16 mouse cellular contexts compared by ENCODE assay signal in the genomic region with DNA sequence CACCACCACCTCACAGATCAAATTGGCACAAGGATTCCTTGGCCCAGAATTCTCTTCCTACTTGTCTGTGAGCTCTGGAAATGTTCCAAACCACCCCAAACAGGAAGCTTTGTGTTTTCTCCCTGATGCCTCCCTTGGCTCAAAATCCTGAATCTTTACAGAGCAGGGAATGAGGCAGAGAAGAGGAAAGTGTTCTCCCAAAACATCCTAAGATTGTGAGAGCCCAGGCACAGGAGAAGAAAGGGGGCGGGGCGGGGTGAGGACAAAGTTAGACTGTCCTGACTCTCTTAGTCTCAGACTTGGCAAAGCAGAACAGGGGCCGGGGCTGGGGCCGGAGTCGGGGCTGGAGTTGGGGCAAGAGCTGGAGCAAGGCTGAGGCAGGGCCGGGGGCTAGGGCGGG. TPM values are rescaled to one million over a fixed set of nuclear protein-coding genes. Genes with fewer than 3 reads are reported as not detected.
DNase-seq lines count a peak whose midpoint lies in the region; ATAC-seq and TF ChIP-seq lines count a peak whose summit lies in the region.
"Had no signal": no experiment of that assay in that cellular context is flagged by ENCODE, and none has a peak within 500 bp of the region (broad histone marks: within the 10 kb centered on the region; RNA-seq: fewer than 3 reads in every experiment).

No protein-coding gene starts in this region.

- no peak overlapping the region for H3K27ac ChIP-seq in heart, embryonic 13.5 days (replicated peaks)
- no peak overlapping the region for H3K27ac ChIP-seq in midbrain, postnatal 0 days (ENCODE audit: low read depth, low read length)
- H3K27ac ChIP-seq in midbrain, embryonic 14.5 days (replicated peaks; ENCODE audit: low read depth, low read length), result no peak overlapping the region
- H3K27ac ChIP-seq in liver, postnatal 0 days (ENCODE audit: low read depth), result no peak overlapping the region
- H3K27ac ChIP-seq in midbrain, embryonic 13.5 days, result no peak overlapping the region
- H3K27ac ChIP-seq: embryonic facial prominence, embryonic 12.5 days; forebrain, embryonic 10.5 days had no signal

- no peak for DNase-seq in heart, postnatal 25 days (ENCODE audit: low spot score)
- DNase-seq in midbrain, postnatal 0 days (ENCODE audit: low spot score), result peak; percentile 24
- no peak for DNase-seq in midbrain, embryonic 14.5 days
- DNase-seq in brain, embryonic 14.5 days (ENCODE audit: low read depth), result peak; percentile 41
- peak; percentile 73 for DNase-seq in lung, postnatal 36 days
- no peak for DNase-seq in liver, postnatal 0 days
- DNase-seq: cerebellum, adult 11 months; cerebellum, postnatal 36 days; layer of hippocampus, adult 9-11 months; thymus, adult 2 months had no signal

- ATAC-seq in heart, embryonic 13.5 days (ENCODE audit: extremely low read depth, insufficient number of reproducible peaks, low FRiP score, low TSS enrichment), result no peak
- ATAC-seq in midbrain, postnatal 0 days (ENCODE audit: low FRiP score), result no peak
- no peak for ATAC-seq in midbrain, embryonic 14.5 days (ENCODE audit: low FRiP score, low TSS enrichment)
- ATAC-seq in liver, postnatal 0 days, result no peak
- no peak for ATAC-seq in midbrain, embryonic 13.5 days

- intact Hi-C loops in heart, postnatal 25 days (cut with DNase I), result loop anchor here (5.0 kb wide), 3 partner anchors 64 to 454 kb away; a partner anchor contains a TSS

- 61% methylated on average over 7 of the region's 7 CpGs for WGBS in heart, embryonic 13.5 days
- 70% methylated on average over 7 of the region's 7 CpGs for WGBS in midbrain, postnatal 0 days
- WGBS in midbrain, embryonic 14.5 days, result 76% methylated on average over 7 of the region's 7 CpGs
- WGBS in liver, postnatal 0 days (ENCODE audit: insufficient replicate concordance), result 68% methylated on average over 7 of the region's 7 CpGs
- WGBS in midbrain, embryonic 13.5 days, result 83% methylated on average over 7 of the region's 7 CpGs

- H3K4me1 ChIP-seq in heart, embryonic 13.5 days, result peaks cover 6% of the 10 kb centered on the region
- H3K4me1 ChIP-seq in midbrain, postnatal 0 days (ENCODE audit: insufficient read depth, low read length), result no peaks in the 10 kb centered on the region
- H3K4me1 ChIP-seq in midbrain, embryonic 14.5 days (ENCODE audit: control insufficient read depth, insufficient read depth, low read length), result peaks cover 5% of the 10 kb centered on the region; the same call in 1 of the 2 replicates
- peaks cover 7% of the 10 kb centered on the region; the same call in 1 of the 2 replicates for H3K4me1 ChIP-seq in liver, postnatal 0 days (ENCODE audit: insufficient read depth)
- H3K4me1 ChIP-seq in midbrain, embryonic 13.5 days (replicated peaks), result peaks cover 6% of the 10 kb centered on the region
- H3K4me1 ChIP-seq: embryonic facial prominence, embryonic 12.5 days had no signal

- H3K27me3 ChIP-seq in heart, embryonic 13.5 days (replicated peaks), result no peaks in the 10 kb centered on the region
- no peaks in the 10 kb centered on the region for H3K27me3 ChIP-seq in midbrain, postnatal 0 days (ENCODE audit: insufficient read depth, low read length)
- no peaks in the 10 kb centered on the region for H3K27me3 ChIP-seq in midbrain, embryonic 14.5 days (ENCODE audit: control insufficient read depth, insufficient read depth, low read length)
- no peaks in the 10 kb centered on the region for H3K27me3 ChIP-seq in liver, postnatal 0 days (ENCODE audit: insufficient read depth, low read length)
- no peaks in the 10 kb centered on the region for H3K27me3 ChIP-seq in midbrain, embryonic 13.5 days
- H3K27me3 ChIP-seq: embryonic facial prominence, embryonic 12.5 days had no signal

- TF ChIP-seq POLR2A in brain, embryonic 14.5 days (IDR thresholded peaks at IDR 0.05; ENCODE audit: borderline replicate concordance, extremely low read depth, insufficient read depth, insufficient read length, poor library complexity, severe bottlenecking), result no peak

- no peak overlapping the region for H3K4me2 ChIP-seq in heart, embryonic 13.5 days
- H3K4me2 ChIP-seq in midbrain, postnatal 0 days (ENCODE audit: low read depth, low read length, poor library complexity, severe bottlenecking), result no peak overlapping the region
- no peak overlapping the region for H3K4me2 ChIP-seq in midbrain, embryonic 14.5 days (ENCODE audit: low read length)
- H3K4me2 ChIP-seq in liver, postnatal 0 days (ENCODE audit: low read depth, low read length), result no peak overlapping the region
- no peak overlapping the region for H3K4me2 ChIP-seq in midbrain, embryonic 13.5 days (replicated peaks)
- H3K4me2 ChIP-seq: embryonic facial prominence, embryonic 12.5 days had no signal

- no peaks in the 10 kb centered on the region for H3K9me3 ChIP-seq in heart, embryonic 13.5 days
- no peaks in the 10 kb centered on the region for H3K9me3 ChIP-seq in midbrain, postnatal 0 days (ENCODE audit: low read length)
- no peaks in the 10 kb centered on the region for H3K9me3 ChIP-seq in midbrain, embryonic 14.5 days (ENCODE audit: control insufficient read depth, low read length)
- no peaks in the 10 kb centered on the region for H3K9me3 ChIP-seq in liver, postnatal 0 days (ENCODE audit: low read length)
- no peaks in the 10 kb centered on the region for H3K9me3 ChIP-seq in midbrain, embryonic 13.5 days
- H3K9me3 ChIP-seq: embryonic facial prominence, embryonic 12.5 days; forebrain, embryonic 10.5 days; G1E had no signal

- peak overlapping the region; percentile 37; the same call in 1 of the 2 replicates for H3K9ac ChIP-seq in heart, embryonic 13.5 days
- H3K9ac ChIP-seq in midbrain, postnatal 0 days (replicated peaks; ENCODE audit: low read length, poor library complexity, severe bottlenecking), result no peak overlapping the region
- H3K9ac ChIP-seq in midbrain, embryonic 14.5 days (replicated peaks; ENCODE audit: low read length), result no peak overlapping the region
- H3K9ac ChIP-seq in liver, postnatal 0 days (replicated peaks), result no peak overlapping the region
- H3K9ac ChIP-seq in midbrain, embryonic 13.5 days (replicated peaks), result no peak overlapping the region
- H3K9ac ChIP-seq: embryonic facial prominence, embryonic 12.5 days had no signal

- TF ChIP-seq CTCF in midbrain, postnatal 0 days (IDR thresholded peaks at IDR 0.05), result no peak
- TF ChIP-seq CTCF in brain, embryonic 14.5 days (IDR thresholded peaks at IDR 0.05; ENCODE audit: borderline replicate concordance, extremely low read depth, insufficient read depth, insufficient read length), result no peak
- TF ChIP-seq CTCF in liver, postnatal 0 days (IDR thresholded peaks at IDR 0.05; ENCODE audit: low read depth), result no peak

- H3K36me3 ChIP-seq in heart, embryonic 13.5 days, result no peaks in the 10 kb centered on the region
- H3K36me3 ChIP-seq in midbrain, postnatal 0 days (ENCODE audit: insufficient read depth, low read length), result no peaks in the 10 kb centered on the region
- H3K36me3 ChIP-seq in midbrain, embryonic 14.5 days (ENCODE audit: control insufficient read depth, insufficient read depth, low read length), result no peaks in the 10 kb centered on the region
- no peaks in the 10 kb centered on the region for H3K36me3 ChIP-seq in liver, postnatal 0 days (replicated peaks; ENCODE audit: insufficient read depth, low read length)
- H3K36me3 ChIP-seq in midbrain, embryonic 13.5 days, result no peaks in the 10 kb centered on the region
- H3K36me3 ChIP-seq: embryonic facial prominence, embryonic 12.5 days; forebrain, embryonic 10.5 days; G1E had no signal

- no peak overlapping the region for H3K4me3 ChIP-seq in heart, embryonic 13.5 days
- H3K4me3 ChIP-seq in midbrain, postnatal 0 days (ENCODE audit: low read depth, low read length), result no peak overlapping the region
- no peak overlapping the region for H3K4me3 ChIP-seq in midbrain, embryonic 14.5 days (replicated peaks; ENCODE audit: low read depth, low read length)
- no peak overlapping the region for H3K4me3 ChIP-seq in liver, postnatal 0 days (ENCODE audit: low read depth, low read length)
- H3K4me3 ChIP-seq in midbrain, embryonic 13.5 days (replicated peaks), result no peak overlapping the region
- H3K4me3 ChIP-seq: embryonic facial prominence, embryonic 12.5 days; forebrain, embryonic 10.5 days had no signal

- no peak for TF ChIP-seq EP300 in liver, postnatal 0 days (IDR thresholded peaks at IDR 0.05; ENCODE audit: low read depth)

RNA-seq across cellular contexts. Expression of a gene that starts 4.9 kb away (rescaled TPM):
- polyA plus RNA-seq in heart, embryonic 13.5 days (2015; fragmentation: Nextera tagmentation; extraction: Ambion mirVana), result 13.1 and 15.4 TPM in 2 replicates
- 10 to 100 TPM; 13.6 to 16.0 TPM for total RNA-seq in heart, postnatal 25 days (2021)
- 29.5 and 36.0 TPM in 2 replicates for total RNA-seq in midbrain, postnatal 0 days (2014; rRNA removed)
- polyA plus RNA-seq in midbrain, postnatal 0 days (2015; fragmentation: Nextera tagmentation; extraction: Ambion mirVana), result 9.6 and 14.1 TPM in 2 replicates
- polyA plus RNA-seq in midbrain, embryonic 14.5 days (2014; fragmentation: Nextera tagmentation; extraction: Ambion mirVana), result 22.1 and 22.4 TPM in 2 replicates
- polyA plus RNA-seq in brain, embryonic 14.5 days (2012; rRNA removed), result 31.2 and 73.7 TPM in 2 replicates
- 3.0 and 3.3 TPM in 2 replicates for polyA plus RNA-seq in liver, postnatal 0 days (2015; fragmentation: Nextera tagmentation; extraction: Ambion mirVana)
- polyA plus RNA-seq in midbrain, embryonic 13.5 days (2015; fragmentation: Nextera tagmentation; extraction: Ambion mirVana), result 21.6 and 25.7 TPM in 2 replicates

RNA-seq across cellular contexts. Expression of a gene that starts 6.6 kb away (rescaled TPM):
- polyA plus RNA-seq in heart, embryonic 13.5 days (2015; fragmentation: Nextera tagmentation; extraction: Ambion mirVana), result 1.8 and 2.9 TPM in 2 replicates
- not detected for total RNA-seq in heart, postnatal 25 days (2021)
- total RNA-seq in midbrain, postnatal 0 days (2014; rRNA removed), result 0.44 TPM in 1 of 2 replicates, not detected in the other
- 0.49 and 0.58 TPM in 2 replicates for polyA plus RNA-seq in midbrain, postnatal 0 days (2015; fragmentation: Nextera tagmentation; extraction: Ambion mirVana)
- polyA plus RNA-seq in midbrain, embryonic 14.5 days (2014; fragmentation: Nextera tagmentation; extraction: Ambion mirVana), result 0.34 TPM in 1 of 2 replicates, not detected in the other
- 0.45 and 1.1 TPM in 2 replicates for polyA plus RNA-seq in brain, embryonic 14.5 days (2012; rRNA removed)
- polyA plus RNA-seq in liver, postnatal 0 days (2015; fragmentation: Nextera tagmentation; extraction: Ambion mirVana), result 1,016 and 1,021 TPM in 2 replicates
- polyA plus RNA-seq in midbrain, embryonic 13.5 days (2015; fragmentation: Nextera tagmentation; extraction: Ambion mirVana), result 0.43 and 1.3 TPM in 2 replicates
- total RNA-seq: liver, adult 2 months had no signal
- polyA plus RNA-seq: forebrain, embryonic 10.5 days had no signal

Comparison
In these comparisons a context has a peak if more than half of its experiments do, and no peak if none do; other contexts are left out.
1. DNase-seq: peak in midbrain, postnatal 0 days (single experiment), brain, embryonic 14.5 days (single experiment) and lung, postnatal 36 days (single experiment); none in heart, postnatal 25 days (single experiment), midbrain, embryonic 14.5 days (single experiment) and liver, postnatal 0 days (single experiment).
2. RNA of a gene that starts 6.6 kb away (polyA plus RNA-seq): 1,016 to 1,021 TPM in liver, postnatal 0 days; 1.8 to 2.9 TPM in heart, embryonic 13.5 days, 0.45 to 1.1 TPM in brain, embryonic 14.5 days, 0.49 to 0.58 TPM in midbrain, postnatal 0 days, 0.43 to 1.3 TPM in midbrain, embryonic 13.5 days and 0.34 TPM in midbrain, embryonic 14.5 days; every median in the first group is over 100 times any median in the second.